Mouse (Mus musculus) layer of hippocampus, adult 8-10 months (tissue): ENCODE results near the gene Il17d. TPM values are rescaled to one million over a fixed set of nuclear protein-coding genes. Genes with fewer than 3 reads are reported as not detected.
A peak's percentile ranks its signal among the peaks of the same experiment; 100 is the strongest.

ENCODE experiments used
- DNase-seq, 2 experiments: peaks; one replicate each; pipeline ENCODE4 v3.0.0; 2022; ENCODE audit warnings: low spot score in 2 of 2
- total RNA-seq, 4 experiments: library from RNA; stranded (reverse); gene quantifications; 2 replicates each; pipeline ENCODE4 v1.2.4; 2022

Il17d gene
- 10 to 100 TPM; 10.4 to 12.5 (median 10.9) TPM for total RNA-seq

GRCm38 (mm10) chr14:57524671-57525387 is at the start of gene Il17d:
Il17d (plus strand) TSS chr14:57524777.
- no peak for DNase-seq

GRCm38 (mm10) chr14:57475057-57475456 is 49.5 kb upstream of the Il17d start:
- peak; percentile 19 to 59 for DNase-seq

GRCm38 (mm10) chr14:57482262-57482661 is 42.3 kb upstream of the Il17d start:
- DNase-seq, result no peak

GRCm38 (mm10) chr14:57484183-57484582 is 40.4 kb upstream of the Il17d start:
- no peak for DNase-seq

- DNase-seq, result no peak
Observed at GRCm38 (mm10) chr14:57489696-57490095, 34.9 kb upstream of the Il17d start.

- no peak for DNase-seq
Observed at GRCm38 (mm10) chr14:57493840-57494239, 30.7 kb upstream of the Il17d start.

GRCm38 (mm10) chr14:57503729-57504128 is 20.8 kb upstream of the Il17d start:
- DNase-seq, result no peak

- DNase-seq, result peak; percentile 43 to 61
Observed at GRCm38 (mm10) chr14:57509554-57509953, 15.0 kb upstream of the Il17d start.

GRCm38 (mm10) chr14:57515156-57515762 is 9.3 kb upstream of the Il17d start:
- no peak for DNase-seq

- no peak for DNase-seq
Observed at GRCm38 (mm10) chr14:57517001-57517400, 7.6 kb upstream of the Il17d start.

- DNase-seq, result no peak
Observed at GRCm38 (mm10) chr14:57523762-57524161, 815 bp upstream of the Il17d start.

GRCm38 (mm10) chr14:57525388-57526049 is 942 bp downstream of the Il17d start:
- DNase-seq, result peak; percentile 70 to 77

GRCm38 (mm10) chr14:57526050-57526623 is 1.6 kb downstream of the Il17d start:
- DNase-seq, result no peak

GRCm38 (mm10) chr14:57527122-57527521 is 2.5 kb downstream of the Il17d start:
- no peak for DNase-seq

GRCm38 (mm10) chr14:57527598-57527997 is 3.0 kb downstream of the Il17d start:
- no peak for DNase-seq

- peak in 1 of 2 experiments; percentile 57 for DNase-seq
Observed at GRCm38 (mm10) chr14:57529086-57529785, 4.7 kb downstream of the Il17d start.

- no peak for DNase-seq
Observed at GRCm38 (mm10) chr14:57529786-57530515, 5.4 kb downstream of the Il17d start.

GRCm38 (mm10) chr14:57532577-57532976 is 8.0 kb downstream of the Il17d start:
- no peak for DNase-seq

- no peak for DNase-seq
Observed at GRCm38 (mm10) chr14:57533214-57533613, 8.6 kb downstream of the Il17d start.

- DNase-seq, result no peak
Observed at GRCm38 (mm10) chr14:57533841-57534240, 9.3 kb downstream of the Il17d start.

- no peak for DNase-seq
Observed at GRCm38 (mm10) chr14:57534346-57534745, 9.8 kb downstream of the Il17d start.
